Mouse (Mus musculus): ENCODE data around the gene Vax1. TPM values are rescaled to one million over a fixed set of nuclear protein-coding genes. Genes with fewer than 3 reads are reported as not detected.

The Vax1 gene
- total RNA-seq (2021) = not detected in 2 replicates
- long read RNA-seq = 0 reads

DNA sequence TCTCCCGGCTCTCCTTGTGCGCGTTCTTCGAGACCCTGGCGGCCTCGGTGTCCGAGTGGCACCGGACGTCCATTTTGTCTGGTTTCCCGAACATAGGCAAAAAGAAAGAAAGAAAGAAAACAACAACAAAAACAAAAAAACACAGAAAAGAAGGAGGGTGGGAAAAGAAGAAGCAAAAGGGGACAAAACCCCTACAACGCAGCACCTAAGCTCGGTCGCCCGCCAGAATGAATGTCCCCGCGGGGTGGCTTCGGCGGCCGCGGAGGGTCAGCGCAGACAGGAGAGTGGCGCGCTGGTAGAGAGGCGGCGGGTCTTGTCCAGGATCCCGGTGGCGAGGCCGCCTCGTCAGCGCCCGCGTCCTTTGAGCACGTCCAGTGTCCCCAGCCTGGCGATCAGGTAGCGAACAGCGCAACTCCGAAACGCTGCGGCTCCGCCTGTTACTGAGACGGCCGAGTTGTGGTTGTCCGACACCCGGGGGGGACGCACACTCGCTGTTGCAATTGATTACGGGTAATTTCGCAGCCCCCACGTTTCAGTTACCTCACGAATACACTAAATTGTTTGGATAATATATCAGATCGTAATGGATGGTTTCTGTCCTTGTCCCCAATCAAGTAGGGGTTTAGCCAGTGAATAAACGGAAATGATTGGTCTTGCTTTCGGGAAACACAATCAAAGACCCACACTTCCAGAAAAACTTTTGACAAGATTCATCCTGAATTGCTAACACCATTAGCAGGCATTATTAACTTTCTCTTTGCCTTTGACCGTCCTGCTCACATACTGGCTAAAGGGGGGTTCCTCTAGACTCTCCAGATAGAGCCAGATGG lies at the start of gene Vax1:
Gene Vax1 (minus strand): TSS at position 121 of the 830 bp plus-strand sequence.
- peak; percentile 25 for DNase-seq

DNA sequence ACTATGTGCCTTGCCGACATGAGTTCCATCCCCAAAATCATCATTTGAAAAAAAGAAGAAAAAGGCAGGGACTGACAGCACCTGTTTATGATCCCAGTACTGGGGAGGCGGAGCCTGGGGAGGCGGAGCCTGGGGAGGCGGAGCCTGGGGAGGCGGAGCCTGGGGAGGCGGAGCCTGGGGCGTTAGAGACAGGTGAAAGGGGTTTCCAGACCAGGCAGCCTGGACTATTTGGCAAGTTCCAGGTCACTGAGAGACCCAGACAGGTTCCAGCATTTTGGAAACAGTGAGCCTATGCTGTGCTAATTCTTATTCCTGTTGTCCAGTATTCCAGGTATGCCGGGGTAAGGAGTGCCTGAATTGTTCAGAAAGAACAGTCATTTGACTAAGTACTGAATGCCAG lies 49.1 kb upstream of the Vax1 start, which contains the start of gene Kcnk18:
Gene Kcnk18 (plus strand): TSS at position 224 of the 400 bp plus-strand sequence.
- DNase-seq = no peak

DNA sequence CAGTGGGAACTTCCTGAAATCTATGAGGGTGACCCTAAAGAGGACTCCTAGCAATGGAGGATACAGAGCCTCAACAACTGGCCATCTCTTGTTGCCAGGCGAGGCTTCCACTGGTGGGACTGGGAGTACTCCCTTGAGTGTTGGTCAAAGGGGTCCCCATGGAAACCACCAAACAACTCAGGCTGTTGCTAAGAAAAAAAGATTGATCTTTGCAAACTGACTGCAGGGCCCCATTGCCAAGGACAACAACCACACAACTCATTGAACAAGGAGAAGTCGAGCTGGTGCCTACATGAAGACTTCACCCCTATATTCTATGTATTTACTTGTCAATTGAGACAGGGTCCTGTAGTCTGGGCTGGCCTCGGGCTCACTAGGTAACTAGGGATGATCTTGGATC lies 47.0 kb upstream of the Vax1 start:
- DNase-seq = no peak

DNA sequence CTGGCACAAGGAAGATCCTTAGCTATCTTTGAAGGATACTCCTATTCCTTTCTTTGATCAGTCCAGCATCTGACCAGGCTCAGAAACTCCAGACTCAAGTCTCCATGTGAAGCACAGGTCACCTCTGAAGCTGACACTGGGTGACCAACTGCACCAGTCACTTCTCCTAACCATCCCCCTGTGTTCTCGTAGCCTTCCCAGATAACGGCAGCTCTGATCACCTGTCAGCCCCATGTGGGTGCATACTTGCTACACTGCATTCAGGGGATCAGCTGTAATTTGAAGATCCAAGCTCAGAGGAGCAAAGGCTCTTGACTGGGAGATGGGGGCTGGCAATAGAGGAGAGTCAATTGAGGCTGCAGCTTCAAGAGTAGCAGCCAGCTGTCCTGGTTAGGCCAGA lies 39.1 kb upstream of the Vax1 start:
- no peak for DNase-seq

DNA sequence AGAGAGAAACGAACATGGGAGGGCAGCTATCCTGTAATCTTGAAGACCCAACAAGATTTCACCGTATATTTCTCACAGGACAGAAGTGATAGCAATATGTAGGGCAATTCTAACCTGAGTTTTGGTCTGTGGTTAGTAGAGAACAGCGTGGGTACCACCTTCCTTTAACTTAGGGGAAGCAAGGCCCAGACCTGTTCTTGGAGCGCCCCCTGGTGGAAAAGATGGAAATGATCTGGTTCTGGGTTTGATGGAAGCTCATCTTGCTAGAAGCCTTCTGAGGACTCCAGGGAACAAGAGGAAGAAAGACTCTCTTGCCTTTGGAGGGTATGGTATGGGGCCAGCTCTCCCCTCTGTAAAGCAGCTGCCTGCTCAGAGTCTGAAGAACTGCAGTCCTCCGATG lies 38.6 kb upstream of the Vax1 start:
- peak; percentile 68 for DNase-seq

DNA sequence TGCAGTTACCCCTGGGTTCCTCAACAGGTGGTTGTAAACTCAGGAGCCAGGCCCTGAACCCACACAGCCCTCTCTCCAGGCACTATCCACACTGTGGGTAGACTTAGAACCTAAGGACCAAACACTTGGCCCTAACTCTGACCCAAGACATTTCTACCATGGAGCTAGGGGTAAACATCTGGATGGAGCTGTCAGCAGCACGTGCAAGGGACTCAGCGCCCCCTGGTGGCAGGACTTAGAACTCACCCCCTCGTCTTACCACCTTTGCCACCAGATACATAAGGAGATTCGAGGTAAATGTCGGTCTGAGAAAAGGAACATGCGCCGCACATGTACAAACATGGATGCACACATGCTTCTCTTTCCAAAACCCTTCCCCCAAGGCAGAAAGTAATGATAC lies 28.3 kb upstream of the Vax1 start:
- DNase-seq = peak; percentile 81

DNA sequence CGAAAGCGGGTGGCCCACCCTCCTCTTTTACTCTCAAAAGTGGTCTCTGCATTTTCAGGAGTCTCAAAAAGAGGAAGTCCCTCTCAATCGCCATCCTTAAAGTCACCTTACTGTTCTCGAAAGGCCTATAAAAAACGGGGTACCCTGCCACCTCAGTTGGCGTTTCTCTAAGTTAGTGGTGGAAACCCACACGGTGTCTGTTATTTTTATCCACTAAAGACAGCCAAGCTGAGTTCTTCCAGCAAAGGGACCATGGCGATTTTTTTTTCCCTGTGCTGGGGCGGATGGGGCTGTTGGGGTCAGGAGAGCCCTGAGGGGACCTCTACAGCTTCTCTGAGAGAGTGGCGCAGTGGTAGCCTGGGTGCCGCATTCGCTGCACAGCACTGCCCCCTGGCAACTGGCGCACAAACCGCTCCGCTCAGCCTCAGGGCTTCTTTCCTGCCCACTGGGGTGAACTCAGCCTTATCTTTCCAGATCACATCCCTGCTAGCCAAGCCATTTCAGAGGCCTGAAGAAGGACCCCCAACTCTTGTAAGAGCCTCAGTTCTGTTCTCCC lies 26.3 kb upstream of the Vax1 start:
- DNase-seq = peak; percentile 64

DNA sequence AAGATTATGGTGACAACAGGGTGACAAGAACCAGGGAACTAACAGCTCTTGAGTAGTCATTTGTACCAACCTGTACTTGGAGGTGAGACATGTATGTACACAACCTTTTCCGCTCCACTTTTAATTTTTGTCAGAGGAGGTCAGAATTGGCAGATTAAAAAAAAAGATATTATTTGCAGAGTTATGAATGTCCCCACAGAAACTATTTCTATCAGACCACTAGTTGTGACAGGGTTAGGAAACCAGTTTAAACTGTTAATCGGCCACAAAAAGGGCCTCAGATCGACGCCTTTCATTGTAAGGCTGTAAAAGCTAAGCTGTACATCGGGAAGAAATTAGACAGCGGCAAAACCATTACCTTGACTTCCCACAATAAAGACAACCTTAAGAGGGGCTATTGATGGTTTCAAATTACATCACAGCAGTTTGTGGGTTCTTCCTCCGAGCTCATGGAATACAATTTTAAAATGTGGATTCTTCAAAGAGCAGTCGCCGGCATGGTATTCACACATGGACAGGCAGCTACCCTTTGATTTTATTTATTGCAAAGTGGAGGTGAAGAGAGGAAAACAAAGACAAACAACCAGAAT lies 25.4 kb upstream of the Vax1 start:
- no peak for DNase-seq

DNA sequence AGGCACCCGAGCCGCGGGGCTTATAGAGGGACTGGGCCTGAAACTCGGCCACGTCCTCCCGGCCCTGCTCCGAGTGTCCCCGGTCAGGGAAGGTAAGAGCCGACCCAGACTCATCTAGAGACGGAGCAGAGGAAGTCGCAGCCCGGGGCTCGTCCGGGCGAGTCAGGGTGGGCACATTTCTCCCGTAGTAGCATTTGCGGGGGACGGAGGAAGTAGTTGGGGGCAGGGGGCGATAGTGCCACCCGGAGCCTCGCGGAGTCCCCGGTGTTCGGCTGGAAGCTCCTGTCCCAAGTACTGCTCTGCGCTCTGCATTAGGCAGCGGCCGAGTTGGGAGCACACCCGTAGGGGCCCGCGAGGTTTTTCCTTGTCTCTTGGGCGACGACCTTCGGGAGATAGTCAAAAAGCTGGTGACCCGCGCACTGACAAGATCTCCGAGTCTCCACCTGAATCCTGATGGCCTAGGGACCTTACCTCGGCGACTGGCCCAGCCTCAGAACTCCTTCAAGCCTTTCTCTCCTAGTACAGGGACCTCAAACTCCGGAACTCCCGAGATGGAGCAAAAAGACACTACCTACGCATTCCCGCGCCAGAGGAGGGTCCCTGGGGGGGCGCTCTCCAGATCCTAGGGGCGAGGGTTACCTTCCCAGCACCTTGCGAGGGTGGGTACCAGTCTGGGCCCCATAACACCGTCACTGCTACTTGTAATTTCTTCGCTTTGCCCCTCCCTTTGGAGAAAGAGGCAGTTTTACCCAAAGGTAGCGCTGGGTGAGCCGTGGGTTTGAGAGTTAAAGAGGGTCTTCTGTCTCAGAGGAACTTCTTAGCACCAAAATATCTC lies 24.3 kb upstream of the Vax1 start:
- DNase-seq = no peak

DNA sequence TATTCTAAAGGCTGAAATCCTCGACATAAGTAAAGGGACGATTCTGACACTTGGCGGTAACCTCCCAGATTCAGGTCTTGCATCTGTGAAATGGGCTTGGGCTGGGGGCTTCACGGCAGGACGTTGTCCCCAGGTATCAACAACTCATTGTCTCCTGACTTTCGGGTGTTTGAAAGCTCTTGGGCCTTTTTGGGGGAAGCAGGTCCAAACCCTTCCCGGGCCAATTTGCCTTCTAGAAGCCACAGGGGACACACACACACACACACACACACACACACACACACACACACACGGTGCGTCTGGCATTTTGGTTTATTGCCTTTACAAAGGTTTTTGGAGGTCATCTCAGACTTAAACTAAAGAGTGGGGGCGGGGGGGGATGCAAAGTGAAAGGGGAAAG lies 23.6 kb upstream of the Vax1 start:
- no peak for DNase-seq

DNA sequence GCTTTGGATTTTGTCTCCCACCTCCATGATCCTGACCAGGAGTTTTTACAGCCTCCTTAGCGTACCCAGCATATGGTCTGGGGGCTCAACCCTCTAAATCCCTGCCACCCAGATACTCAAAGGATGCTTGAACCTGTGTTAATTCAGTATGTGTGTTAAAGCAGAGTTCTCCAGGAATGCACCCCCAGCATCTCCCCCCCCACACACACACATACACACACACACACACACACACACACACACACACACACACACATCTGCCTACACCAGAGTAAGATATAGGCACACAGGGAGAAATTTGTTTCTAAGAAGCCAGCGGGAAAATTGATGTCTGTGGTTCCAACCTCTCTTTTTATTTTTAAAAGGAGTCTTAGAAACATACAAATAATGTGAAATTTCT lies 22.6 kb upstream of the Vax1 start:
- DNase-seq = no peak

DNA sequence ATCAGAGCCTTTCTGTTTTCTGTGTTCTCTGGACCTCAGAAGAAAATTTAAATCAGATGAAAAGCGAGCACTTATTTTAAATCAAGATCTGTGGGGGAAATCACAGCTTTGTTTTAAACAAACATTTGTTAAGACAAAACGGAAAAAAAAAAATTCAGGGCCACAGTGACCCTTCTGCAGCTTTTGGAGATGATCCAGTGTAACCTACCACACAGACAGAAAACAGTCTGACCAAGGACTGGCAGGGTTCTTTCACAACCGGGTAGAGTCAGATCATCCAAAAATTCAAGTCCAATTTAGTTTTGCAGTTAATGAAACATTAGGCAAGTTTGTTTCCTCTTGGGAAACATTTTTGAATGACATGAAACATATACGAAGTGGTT lies 21.3 kb upstream of the Vax1 start:
- no peak for DNase-seq

DNA sequence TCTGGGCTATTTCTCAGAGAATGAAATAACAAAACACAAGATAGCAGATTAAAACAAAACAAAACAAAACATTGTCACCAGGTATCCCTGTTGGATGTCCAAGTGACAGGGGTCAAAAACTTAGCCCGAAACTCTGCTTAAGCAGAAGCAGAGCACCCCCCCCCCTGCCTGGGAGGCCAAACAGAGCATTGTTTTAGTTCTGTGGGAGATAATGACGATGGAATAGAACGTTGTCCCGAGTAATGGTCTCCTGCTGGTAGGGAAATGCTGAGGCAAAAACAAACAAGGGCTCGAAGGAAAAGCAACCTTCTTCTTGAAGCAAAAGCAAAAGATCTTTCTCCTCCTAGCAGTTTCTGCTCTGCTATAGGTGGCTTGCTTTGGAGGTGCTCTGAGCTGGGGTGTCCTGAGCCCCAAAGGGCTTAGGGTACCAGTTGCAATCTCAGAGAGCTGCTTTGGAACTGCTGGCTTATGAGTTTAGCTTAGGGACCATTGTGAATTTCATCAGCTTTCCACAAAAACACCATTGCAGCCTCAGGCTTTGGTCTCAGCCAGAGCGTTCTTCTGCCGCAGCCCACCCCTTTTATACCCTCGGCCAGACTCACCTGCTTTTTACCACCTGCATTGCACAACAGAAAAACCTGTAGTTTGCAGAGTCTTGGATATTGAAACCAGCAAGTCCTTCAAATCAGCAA lies 20.7 kb upstream of the Vax1 start:
- no peak for DNase-seq

DNA sequence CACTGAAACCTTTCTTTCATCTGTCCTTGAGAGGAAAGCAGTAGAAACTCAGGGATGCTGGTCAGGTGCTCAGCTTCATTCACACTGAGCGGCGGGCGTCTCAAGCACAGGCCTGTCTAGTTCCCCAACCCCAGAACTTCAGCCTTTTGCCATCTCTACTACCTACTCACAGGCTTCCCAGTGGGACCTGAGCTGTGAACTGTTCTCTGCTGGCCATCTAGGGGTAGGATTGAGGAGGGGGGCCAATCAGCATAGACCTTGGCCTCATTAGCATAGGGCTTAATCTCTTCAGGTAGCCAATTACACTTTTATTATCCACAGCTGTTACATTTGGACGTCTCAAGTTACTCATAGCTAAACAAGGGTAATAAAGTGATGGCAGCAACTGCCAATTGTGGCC lies 19.1 kb upstream of the Vax1 start:
- no peak for DNase-seq

DNA sequence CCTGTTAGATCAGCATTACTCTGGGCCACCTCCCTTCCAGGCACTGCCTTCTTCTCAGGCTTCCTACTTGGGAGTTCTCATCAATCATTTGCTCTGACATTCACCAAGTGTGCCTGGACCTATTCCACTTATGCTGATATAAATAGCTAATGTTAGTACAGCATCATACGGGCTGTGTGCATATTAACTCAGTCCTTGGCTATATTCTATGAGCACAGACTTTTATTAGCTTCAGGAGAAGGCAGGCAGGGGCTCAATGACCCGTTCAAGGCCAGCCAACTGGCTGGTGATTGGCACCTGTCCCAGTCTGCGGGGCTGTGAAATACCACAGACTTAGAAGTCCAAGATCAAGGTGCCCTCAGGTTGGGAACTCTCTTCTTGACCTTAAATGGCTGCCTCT lies 14.1 kb upstream of the Vax1 start:
- no peak for DNase-seq

DNA sequence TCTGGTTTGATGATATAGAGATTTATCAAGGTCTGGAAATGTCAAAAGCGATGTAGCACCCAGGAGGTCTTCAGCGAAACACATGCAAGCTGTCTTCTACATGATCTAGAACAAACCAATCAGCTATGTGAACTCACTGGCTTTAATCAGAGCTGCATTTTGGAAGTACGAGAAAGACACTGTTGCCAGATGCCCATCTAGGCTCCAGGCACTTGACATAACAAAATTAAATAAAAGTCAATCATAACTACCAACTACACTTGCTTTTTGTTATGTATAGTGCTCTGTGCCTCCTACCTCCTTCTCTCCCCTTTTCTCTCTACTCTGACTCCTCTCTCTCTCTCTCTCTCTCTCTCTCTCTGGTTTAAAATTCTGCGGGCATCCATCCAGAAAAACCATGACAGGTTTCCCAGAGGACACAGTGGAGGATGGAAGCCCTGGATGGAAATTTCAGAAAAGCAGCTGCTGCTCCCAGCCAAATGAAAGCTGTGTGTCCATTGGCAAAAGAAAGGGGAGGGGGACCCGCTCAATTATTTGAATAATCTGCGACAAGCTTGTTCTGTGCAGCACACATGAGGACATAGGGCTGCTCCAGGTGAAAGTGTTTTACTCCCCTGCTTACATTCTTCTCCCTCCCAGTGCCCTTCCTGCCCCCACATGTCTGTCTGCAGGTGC lies 3.6 kb upstream of the Vax1 start:
- DNase-seq = no peak

DNA sequence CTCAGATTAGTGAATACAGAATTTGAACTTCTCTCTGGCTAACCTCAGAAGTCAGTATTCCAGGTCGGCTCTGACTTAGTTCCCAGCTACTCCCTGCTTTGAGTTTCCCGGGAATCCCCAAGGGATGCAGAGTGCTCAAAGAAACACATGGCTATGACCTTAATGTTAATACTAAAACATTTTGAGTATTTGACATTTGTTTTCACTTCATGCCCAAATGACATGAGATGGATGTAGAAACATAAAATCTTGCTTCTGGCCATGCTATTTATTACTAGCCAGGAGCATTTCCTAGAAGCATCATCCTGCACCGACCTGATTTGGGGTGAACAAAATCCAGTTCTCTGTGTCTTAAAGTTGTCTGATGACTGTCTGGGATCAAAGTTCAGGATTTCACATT lies 2.9 kb upstream of the Vax1 start:
- no peak for DNase-seq

DNA sequence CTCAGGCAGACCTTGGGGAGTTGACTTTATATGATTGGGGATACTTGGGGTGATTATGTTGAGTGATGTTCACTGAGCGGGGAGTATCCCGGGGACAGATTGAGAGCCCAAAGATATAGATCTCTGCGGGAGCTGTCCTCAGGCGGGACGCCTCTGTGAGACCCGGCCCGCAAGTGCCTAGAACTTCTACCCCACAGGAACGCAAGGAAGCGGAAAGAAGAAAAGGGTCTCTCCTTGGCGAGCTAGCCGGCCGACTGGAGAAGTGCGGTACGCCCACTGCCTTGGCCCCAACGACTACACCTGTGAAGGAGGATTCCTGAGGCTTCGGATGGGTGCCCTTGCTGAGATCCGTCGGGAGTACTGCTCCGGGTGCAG lies 2.0 kb upstream of the Vax1 start:
- DNase-seq = no peak

DNA sequence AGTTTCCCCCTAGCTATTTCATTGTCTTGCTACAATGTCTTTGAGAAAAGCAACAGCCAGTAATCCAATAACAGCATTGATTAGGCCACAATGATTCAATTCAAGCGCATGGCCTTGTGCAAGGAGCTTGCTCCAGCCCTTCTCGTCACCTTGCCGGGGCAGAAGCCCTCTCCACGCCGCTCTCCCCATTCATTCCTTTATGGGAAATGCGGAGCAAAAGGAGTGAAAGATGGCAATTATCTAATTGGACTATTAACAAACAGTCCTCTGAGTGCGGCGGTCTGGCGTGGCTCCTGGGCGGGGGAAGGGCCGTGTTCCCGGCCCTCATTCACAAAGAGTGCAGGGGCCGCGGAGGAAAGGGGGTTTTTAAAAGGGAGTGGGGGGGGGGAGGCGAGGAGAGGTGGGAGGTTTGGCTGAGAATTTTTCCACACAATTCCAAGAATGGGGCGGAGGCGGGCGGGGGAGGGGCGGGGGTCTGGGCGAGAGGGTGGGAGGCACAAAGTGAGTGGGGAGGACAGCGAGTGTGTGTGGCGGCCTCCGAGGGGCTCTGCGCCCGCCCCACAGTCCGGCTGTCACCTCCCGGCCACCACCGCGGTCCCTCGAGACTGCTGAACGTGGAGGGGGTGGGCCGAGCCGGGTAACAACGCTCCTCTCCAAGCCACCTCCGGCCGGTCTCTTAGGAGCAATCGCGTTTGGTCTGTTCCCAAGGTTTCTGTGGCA lies 1.5 kb upstream of the Vax1 start:
- DNase-seq = no peak

DNA sequence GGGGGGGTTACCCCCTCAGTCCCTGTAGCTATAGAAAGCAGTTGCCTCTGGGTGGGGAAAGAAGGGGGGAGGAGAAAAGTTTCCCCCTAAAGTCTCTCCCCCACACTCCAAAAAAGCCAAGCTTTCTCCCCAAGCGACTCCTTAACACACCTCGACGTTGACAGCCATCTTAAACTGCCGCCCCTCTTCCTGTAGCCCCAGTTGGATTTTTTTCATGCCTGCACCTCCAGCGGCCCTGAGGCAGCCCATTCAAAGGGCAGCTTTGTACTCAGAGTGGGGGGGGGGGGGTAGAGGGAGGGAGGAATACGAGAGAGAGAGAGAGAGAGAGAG lies 875 bp upstream of the Vax1 start:
- no peak for DNase-seq

Measured in adrenal gland, postnatal 25 days (tissue).